Mouse (Mus musculus) monocyte, adult 2 months (primary cell): ENCODE results near the gene Rad51.

Experiments used
- DNase-seq, 2 experiments: peaks; one replicate each; pipeline ENCODE4 v3.0.0; 2022; ENCODE audit warnings: low spot score in 2 of 2, low read depth in 1 of 2

Rad51 gene

DNA sequence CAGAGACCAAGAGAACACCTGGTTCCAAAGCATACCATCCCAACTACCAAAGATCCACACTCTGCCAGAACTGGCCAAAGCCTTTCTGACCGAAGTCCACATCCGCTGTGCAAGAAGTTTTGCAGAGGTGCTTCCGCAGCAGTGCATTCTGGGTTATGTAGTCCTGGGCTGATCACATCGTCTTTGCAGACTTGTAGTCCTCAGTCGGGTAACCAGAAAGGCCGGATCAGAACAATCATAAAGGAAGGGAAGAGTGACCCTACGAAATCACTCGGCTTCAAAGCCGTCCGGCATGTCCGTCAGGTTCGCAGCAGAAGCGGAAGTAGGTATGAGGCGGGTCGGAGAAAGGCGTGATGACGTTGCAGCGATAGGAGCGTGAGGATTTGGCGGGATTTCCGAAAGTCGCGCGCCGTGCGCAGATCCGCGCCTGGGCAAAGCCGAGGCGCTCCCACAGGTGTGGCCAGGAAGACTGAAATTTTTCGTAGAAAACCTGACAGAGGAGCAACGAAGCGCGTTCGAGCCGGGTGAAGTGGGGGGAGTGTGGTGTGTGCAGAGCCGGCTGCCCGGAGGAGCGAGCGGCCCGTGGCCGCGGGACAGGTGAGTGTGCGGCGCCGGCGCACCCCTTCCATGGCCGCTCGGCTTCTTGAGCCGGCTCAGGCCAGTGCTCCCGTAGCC, at the start of gene Rad51:
Gene Rad51, plus strand, starts transcription at position 356 of the 675 bp plus-strand sequence.
- peak; percentile 70 to 84 for DNase-seq

DNA sequence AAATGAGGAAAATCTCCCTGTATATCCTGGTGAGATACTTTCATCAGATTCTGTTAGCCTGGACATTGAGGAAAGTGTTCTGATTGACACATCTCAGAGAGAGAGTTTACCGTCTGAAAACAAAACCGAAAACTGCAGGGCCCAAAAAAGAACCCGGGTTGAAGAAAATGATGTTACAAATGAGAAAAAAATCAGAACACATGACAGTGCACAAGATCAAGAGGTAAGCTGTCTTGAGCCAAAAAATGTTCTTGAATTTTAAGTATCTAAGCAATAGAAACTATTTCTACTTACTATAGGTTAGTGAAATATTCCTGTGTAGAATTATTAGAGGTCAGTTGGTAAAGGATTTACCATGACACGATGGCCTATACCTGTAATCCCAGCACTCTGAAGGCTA, 40.2 kb upstream of the Rad51 start:
- DNase-seq = no peak

DNA sequence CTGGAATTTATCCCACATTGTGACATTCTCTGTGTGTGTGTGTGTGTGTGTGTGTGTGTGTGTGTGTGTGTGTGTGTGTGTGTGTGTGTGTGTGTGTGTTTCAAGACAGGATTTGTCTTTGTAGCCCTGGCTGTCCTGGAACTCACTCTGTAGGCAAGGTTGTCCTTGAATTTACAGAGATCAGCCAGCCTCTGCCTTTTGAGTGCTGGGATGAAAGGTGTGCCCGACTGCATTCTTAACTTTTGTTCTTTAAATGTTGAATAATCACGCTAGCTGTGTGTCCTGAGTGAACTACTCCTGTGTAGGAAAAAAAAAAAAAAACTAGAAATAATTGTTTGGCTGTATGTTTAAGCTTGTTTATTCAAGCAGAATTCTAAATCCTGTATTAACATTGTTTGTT, 26.4 kb upstream of the Rad51 start:
- DNase-seq = no peak

DNA sequence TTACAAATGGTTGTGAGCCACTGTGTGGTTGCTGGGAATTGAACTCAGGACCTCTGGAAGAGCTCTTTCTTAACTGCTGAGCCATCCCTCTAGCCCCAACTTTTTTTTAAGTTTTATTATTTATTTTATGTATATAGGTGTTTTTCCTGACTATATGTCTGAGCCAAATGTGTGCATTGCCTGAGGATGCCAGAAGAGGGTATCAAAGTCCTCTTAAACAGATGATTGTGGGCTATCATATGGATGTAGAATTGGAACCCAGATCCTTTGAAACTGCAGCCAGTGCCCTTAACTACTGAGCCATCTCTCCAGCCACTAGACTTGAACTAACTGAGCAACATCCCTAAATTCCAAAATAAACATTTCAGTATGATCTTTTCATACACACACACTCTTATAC, 11.0 kb upstream of the Rad51 start:
- no peak for DNase-seq

DNA sequence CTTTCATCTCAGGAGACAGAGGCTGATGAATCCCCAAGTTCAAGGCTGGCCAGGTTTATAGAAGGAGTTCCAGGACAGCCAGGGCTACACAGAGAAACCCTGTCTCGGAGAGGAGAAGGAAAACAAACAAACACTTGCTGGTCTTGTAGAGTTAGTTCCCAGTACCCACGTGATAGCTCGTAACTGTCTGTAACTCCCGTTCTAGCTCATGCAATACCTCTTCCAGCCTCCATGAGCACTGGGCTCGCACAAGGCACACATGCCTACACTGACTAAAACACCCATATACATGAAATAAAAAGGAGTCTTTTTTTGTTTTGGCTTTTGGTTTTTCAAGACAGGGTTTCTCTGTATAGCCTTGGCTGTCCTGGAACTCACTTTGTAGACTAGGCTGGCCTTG, 6.0 kb upstream of the Rad51 start:
- no peak for DNase-seq

DNA sequence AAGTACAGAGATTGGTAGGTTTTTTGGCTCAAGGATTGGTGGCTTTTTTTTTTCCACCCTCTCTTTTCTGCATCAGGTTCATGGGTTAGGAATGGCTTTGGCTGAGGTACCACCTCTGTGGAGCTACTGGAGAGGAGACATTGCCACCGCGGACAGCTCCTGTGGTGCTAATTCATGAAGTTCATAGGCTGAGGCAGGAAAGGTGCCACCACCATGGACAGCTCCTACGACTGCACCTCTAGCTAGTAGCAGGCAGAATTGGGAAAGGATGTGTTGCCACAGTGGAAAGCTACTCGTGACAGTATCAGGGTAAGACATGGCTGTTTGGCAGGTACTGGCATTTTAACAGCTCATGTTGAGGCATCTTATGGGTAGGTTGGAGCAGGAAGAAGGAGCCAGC, 4.0 kb upstream of the Rad51 start:
- DNase-seq = no peak

DNA sequence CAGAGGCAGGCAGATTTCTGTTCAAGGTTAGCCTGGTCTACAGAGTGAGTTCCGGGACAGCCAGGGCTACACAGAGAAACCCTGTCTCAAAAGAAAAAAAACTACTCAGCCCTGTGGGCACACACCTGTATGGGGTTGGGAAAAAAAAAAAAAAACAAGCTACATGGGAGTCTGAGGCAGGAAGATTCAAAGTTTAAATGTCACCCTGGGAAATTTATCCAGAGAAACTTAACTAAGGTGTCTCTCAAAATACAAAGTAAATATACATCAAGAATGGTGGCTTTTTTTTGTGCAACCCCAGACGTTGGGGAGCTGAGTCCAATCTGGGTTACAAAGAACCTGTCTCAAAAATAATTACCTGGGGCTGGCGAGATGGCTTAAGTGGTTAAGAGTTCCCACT, 1.5 kb upstream of the Rad51 start:
- DNase-seq = no peak

DNA sequence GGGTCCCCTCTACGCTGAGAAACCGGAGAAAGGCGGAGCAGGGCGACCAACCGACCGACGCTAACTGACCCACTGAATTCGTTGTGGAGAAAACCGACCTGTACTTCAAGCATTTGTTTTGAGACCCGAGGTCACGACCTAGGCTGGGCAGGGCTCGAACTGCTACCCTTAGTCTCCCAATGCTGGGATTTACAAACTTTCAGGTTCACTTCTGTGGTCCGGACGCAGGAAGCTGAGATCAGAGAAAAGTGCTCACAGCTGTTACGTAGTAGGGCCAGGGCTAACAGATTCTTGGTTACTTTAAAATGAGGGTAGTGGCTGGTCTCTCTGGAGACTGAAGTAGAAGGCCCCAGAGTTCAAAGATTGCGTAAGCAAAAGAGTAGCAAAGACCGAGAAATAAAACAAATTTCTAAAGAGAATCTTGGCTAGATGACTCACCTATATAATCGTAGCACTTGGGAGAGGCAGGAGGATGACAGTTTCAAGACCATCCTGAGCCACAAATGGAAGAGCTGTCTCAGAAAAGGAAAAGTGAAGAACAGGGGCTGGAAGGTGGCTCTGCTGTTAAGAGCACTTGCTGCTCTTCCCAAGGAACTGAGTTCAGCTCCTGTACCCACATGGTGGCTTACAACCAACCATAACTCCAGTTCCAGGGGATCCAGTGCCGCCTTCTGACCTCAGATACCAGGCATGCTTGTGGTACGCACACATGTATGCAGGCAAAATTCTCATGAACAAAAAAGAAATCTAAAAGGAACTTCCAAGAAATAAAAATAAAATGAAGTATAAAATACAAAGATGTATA, 730 bp downstream of the Rad51 start:
- no peak for DNase-seq

DNA sequence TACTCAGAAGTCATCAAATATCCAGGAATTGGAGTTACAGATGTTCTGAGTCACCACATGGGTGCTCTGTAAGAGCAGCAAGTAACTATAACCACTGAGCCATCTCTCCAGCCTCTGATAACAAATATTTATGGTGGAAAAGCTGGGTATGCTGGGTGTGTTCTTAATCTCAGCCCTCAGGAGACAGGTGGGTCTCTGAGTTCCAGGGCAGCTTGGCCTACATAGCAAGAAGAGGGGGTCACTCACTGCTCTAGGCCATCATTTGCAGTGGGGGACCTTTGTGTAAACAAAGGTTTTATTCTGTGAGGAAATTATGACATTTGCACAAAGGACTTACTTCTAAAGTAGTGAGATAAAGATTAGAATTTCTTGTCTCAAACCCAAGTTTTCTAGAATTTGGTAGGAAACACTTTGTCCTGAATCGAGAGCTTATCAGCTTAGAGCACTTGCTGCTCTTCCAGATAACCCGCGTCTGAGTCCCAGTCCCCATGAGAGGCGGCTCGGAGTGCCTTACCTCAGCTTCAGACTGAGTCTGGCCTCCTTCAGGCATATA, 23.8 kb downstream of the Rad51 start:
- DNase-seq = no peak

DNA sequence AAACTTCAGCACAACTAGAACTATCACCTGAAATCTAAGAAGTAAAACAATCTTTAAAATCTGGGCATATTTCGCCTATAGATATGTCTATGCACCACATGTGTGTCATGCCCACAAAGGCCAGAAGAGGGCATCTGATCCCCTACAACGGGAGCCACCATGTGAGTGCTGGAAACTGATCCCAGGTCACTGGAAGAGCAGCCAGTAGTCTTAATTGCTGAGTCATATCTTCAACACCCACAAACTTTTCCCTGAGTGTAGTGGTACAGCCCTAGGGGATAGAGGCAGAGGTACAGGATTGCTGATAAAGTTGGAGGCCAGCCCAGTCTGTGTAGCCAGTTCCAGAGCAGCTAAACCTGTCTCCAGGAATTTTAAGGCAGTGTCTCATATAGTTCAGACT, 32.6 kb downstream of the Rad51 start:
- DNase-seq = no peak

DNA sequence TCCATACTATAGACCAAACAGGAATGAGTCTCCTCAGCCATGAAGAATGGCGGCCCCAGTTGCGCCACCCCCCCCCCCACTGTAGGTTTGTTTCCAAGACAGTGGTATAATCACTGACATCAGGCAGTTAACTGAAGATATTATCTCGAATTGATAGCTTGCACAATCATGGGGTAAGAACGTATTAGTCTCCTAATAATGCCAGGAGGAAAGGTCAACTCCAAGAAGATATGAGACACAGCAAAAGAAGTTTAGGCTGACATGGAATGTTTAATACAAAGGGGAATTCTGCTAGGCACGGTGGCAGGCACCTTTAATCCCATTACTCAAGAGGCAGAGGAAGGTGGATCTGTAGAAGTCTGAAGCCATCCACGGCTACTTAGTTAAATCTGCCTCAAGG, 33.8 kb downstream of the Rad51 start:
- DNase-seq = no peak

DNA sequence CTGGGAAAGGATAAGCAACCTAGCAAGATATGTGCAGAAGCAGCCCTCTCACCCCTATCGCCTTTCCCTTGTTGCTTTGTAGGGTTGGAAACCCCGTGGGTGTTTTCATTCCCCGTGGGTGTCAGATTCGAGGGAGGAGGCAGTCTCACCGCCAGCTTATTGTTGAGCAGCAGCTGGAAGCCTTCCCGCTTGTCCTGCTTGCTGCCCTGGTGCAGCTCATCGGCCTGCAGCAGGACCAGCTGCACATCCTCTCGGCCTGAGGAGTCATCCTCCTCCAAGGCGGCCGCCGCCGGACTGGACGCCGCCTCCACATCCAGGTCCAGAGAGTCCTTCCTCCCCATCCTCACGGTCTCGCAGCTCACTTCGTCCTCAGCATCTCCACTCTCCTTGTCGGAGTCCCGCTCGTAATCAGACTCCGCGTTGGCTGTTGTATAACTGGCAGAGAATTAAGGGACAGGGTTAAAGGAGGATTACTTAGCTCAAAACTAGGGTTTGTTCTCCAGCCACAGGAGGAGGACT, 34.6 kb downstream of the Rad51 start:
- no peak for DNase-seq

DNA sequence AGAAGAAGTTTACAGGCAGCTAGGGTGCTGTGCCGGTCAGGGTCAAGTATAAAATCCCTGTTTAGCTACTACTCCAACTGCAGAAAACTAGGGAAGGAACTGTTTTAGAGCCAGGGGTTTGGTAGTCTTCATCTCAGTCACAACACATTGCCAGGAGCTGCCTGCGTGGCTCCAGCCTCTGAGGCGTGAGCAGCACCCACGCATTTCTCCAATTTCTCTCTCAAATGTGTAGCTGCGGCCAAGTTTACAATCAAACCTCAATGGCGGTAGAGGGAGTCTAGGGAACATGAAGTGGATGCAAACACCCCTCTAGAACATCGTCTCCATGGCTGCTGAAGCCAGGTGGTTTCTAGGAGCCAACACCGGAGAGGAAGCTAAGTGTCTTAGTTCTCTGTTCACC, 35.2 kb downstream of the Rad51 start:
- DNase-seq = no peak

DNA sequence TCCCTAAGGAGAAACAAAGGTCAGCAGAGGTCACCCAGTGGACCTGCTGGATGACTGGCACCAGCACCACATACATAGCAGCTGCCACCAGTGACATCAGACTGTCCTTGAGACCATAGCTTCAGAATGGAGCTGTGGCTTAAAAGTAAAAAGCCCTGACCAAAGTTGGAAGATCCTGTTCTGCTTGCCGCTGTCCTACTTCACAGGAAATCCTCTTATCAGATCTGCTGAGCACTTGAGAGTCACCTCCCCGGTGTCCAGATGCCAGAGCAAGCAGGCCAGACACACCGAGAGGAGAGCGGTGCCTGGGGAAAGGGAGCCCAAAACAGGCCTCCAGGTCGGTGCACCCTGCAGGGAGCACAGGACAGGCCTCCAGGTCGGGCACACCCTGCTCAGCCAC, 39.7 kb downstream of the Rad51 start:
- no peak for DNase-seq

DNA sequence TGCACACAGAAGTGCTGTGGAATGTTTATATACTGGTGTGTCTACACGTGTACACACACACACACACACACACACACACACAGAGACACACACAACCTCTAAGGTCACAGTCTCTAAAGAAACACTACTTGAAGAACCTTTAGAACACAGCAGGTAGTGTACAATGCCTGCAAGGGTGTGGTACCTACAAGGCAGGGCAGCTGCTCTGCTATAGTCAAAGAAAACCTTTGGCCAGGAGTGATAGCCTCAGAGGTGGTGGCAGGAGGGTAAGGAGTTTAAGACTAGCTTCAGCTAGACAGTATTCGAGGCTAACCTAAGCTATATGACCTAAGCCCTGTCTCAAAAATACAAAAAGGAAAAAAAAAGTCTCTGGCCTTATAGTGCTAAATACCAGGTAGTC, 42.1 kb downstream of the Rad51 start:
- no peak for DNase-seq

DNA sequence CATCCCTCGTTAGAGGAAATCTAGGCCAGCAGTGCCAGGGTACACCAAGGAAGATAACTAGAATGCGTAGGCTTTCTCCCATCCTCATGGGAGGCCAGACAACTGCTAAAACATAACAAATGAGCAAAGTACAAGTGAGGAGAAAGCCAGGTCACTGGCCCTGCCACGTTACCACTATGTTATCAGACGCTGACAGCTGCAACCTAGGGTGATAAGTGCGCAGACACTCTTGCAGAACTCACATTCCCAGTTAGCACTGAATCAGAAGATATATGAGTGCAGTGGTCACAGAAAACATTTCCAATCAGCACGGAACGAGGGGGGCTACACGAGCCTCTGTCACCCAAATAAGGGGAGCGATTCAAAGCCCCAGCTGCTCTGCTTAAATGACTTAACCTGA, 42.8 kb downstream of the Rad51 start:
- DNase-seq = no peak

DNA sequence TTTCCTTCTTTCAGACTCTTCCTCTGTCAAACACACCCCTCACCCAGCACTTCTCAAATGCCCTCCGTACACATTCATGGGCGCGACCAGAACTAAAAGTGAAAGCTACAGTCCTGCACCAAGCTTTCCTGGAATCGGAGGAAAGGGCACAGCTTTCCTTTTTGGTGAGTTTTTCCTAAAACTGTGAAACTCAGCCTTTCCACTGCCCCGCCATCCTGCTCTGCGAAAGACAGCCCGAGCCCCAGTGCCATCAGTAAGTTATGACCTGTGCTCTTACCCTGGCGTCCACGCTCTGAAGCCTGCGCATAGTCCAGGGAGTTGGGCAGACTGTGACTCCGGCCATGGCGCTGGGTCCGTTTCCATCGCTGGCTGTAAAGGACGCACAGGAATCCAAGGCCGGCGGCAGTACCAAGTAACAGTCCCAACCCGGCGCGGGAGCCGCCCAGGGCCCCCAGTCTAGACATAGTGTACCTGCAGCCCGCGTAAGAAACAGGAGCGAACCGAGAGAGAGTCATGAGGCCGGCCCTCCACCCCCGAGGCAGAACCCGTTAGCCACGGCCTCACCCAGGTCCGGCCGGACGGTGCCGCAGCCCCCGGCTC, 43.6 kb downstream of the Rad51 start:
- peak in 1 of 2 experiments; percentile 6 for DNase-seq

DNA sequence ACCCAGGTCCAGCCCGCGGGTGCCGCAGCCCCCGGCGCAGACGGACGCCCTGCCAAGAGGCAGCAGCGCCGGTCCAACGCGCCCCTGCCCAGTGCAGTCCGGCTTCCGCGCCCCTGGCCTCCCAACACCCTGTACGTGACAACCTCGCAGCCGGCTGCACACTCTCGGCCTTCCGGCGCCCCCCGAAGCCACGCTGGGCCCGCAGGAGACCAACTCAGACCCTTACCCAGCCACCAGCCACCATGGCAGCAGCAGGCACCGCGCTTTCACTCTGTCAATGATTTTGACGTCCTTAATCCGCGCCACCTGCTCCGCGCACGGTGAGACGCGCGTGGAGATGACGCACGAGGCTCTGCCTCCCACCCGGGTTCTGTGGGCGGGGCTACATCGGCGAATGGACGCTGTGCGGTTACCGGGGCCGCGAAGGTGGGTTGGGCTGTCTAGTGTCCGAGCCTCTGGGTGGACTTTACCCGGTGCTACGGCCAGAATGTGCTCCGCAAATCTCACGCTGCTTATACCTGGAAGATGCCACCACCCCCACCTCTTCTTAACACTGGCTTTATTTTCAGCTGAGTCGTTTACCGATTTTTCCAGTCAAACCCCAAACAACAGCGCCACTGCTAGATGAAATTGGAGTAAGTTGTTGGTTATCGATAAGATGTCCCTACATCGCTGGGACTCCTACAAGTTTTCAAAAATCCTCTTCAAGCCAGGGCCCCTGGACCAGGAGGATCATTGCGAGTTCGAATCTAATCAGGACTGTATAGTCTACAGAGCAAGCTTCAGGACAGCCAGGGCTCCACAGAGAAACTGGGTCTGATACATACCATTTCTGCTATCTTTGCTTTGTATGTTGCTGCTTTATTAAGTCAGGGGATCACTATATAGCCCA, 44.3 kb downstream of the Rad51 start, which contains the start of gene Rmdn3:
Gene Rmdn3, minus strand, starts transcription at position 354 of the 892 bp plus-strand sequence.
- peak; percentile 75 to 90 for DNase-seq

DNA sequence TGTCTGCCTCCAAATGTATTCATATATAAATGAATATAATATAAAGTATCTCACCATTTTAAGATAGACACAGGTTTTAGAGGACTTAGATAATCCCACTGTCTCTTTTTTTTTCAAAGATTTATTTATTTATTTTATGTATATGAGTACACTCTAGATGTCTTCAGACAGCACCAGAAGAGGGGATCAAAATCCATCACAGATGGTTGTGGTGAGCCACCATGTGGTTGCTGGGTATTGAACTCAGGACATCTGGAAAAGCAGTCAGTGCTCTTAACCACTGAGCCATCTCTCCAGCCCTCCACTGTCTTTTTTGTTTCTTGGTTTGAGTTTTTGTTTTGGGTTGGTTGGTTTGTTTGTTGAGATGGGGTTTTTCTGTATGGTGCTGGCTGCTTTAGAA, 45.2 kb downstream of the Rad51 start:
- DNase-seq = no peak

DNA sequence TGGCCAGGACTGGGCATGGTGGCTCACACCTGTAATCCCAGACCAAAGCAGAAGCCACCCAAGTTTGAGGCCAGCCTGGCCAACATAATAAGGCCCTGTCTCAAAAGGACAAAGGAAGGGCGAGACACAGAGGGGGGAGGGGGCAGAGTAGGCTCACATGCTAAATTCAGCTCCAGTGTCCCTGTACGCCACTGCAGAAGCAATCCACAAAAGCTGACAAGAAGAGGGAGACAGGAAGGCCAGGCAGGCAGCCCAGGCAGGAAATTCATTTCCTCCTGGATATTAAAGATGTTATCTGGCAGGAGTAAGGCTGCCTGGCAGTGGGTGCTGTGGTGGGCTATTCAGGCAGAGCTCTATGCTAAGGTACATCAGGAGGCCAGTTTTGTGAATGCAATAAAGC, 48.7 kb downstream of the Rad51 start:
- no peak for DNase-seq

DNA sequence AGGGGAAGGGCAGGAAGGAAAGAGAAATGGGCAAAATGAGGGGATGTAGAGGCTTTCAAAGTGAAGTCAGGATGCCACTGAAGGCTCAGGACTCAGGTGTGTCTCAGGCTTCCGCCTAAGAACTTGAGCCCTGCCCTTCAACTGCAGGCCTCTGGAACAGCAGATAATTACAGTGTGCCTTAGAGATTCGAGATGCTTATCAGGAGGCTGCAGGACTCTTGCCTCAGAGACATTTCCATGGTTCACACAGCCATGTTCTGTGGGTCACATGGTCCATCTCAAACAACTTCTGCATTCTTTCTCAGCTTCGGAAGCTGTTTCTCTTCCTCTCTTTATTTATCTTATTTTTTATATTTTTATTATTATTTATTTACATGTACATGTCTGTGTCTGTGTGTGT, 50.5 kb downstream of the Rad51 start:
- no peak for DNase-seq
